Mouse (Mus musculus) stomach, postnatal 0 days (tissue): ENCODE results near the gene Llgl2. TPM values are rescaled to one million over a fixed set of nuclear protein-coding genes. Genes with fewer than 3 reads are reported as not detected.
"Not testable (repeated sequence)": the region's sequence is repeated elsewhere in the genome, so short reads cannot be mapped to it uniquely, and the experiment has no call there.

Source experiments
- ATAC-seq: fragments of 200-750 bp; cut with Nextera tagmentation; 2 replicates; pipeline ENCODE4 v1.8.0; 2017; ENCODE audit not compliant: low FRiP score, low TSS enrichment
- DNase-seq: peaks from one replicate; pipeline ENCODE4 v3.0.0-alpha.2; 2016; ENCODE audit warnings: low spot score
- H3K27ac ChIP-seq: fragments of 300-500 bp; sonication (generic); replicated peaks from 2 replicates; pipeline ENCODE4 v1.5.1; 2014; ENCODE audit warnings: mild to moderate bottlenecking, control low read depth
- H3K27me3 ChIP-seq: fragments of 300-500 bp; sonication (generic); 2 replicates; pipeline ENCODE4 v1.6.1; 2014; ENCODE audit warnings: low read length; ENCODE audit not compliant: control insufficient read depth, insufficient read depth
- H3K36me3 ChIP-seq: fragments of 300-500 bp; sonication (generic); 2 replicates; pipeline ENCODE4 v1.6.1; 2014; ENCODE audit warnings: low read length, mixed read lengths; ENCODE audit not compliant: control insufficient read depth, insufficient read depth
- H3K4me1 ChIP-seq: fragments of 300-500 bp; sonication (generic); replicated peaks from 2 replicates; pipeline ENCODE4 v1.6.1; 2014; ENCODE audit warnings: antibody characterized with exemption; ENCODE audit not compliant: control insufficient read depth, insufficient read depth
- H3K4me2 ChIP-seq: fragments of 300-500 bp; sonication (generic); replicated peaks from 2 replicates; pipeline ENCODE4 v1.6.1; 2014; ENCODE audit warnings: low read depth, mild to moderate bottlenecking, control low read depth, moderate library complexity
- H3K4me3 ChIP-seq: fragments of 300-500 bp; sonication (generic); 2 replicates; pipeline ENCODE4 v1.5.1; 2014; ENCODE audit warnings: low read depth, low read length, control low read depth
- H3K9ac ChIP-seq: fragments of 300-500 bp; sonication (generic); 2 replicates; pipeline ENCODE4 v1.6.1; 2014; ENCODE audit warnings: mild to moderate bottlenecking, low read length, control low read depth, mixed read lengths
- H3K9me3 ChIP-seq: fragments of 300-500 bp; sonication (generic); 2 replicates; pipeline ENCODE4 v1.6.1; 2016; ENCODE audit warnings: low read length; ENCODE audit not compliant: control insufficient read depth
- CTCF ChIP-seq: IDR thresholded peaks from 2 replicates; pipeline ENCODE4 v1.5.1; 2016; ENCODE audit warnings: antibody characterized with exemption, low read depth, mild to moderate bottlenecking, moderate library complexity
- EP300 ChIP-seq: optimal IDR thresholded peaks from 2 replicates; pipeline ENCODE3; 2016; ENCODE audit warnings: antibody characterized with exemption
- WGBS: fragments of 180-500 bp; shearing (Covaris S2); extraction: QIAGEN DNeasy Blood & Tissue Kit; methylation state at CpG from one replicate; pipeline ENCODE4 v1.1.7; 2014; 5-methylcytosine and 5-hydroxymethylcytosine counted together
- polyA plus RNA-seq: library from polyadenylated mRNA; unstranded; fragments of >200 nt; fragmentation: Nextera tagmentation; extraction: Ambion mirVana; gene quantifications from 2 replicates; pipeline ENCODE4 v1.2.1, GENCODE M21; 2015

Llgl2 gene
- polyA plus RNA-seq, 1 experiment from 2014 or later = 58.4 TPM

- 18% methylated on average over 6 of the region's 6 CpGs for WGBS
- Histone ChIP-seq H3K27ac (peak overlapping the region; percentile 88), H3K36me3 (peaks cover 2% of the 10 kb centered on the region; the same call in 1 of the 2 replicates), H3K9me3 (no peaks in the 10 kb centered on the region), H3K4me1 (peaks cover 2% of the 10 kb centered on the region; the same call in 1 of the 2 replicates), H3K9ac (peak overlapping the region; percentile 8; the same call in 1 of the 2 replicates), H3K4me3 (no peak overlapping the region), H3K4me2 (no peak overlapping the region), H3K27me3 (no peaks in the 10 kb centered on the region)
- no peak for TF ChIP-seq EP300
- DNase-seq = peak; percentile 86
- peak; percentile 60 for ATAC-seq
Measured at GRCm38 (mm10) chr11:115841961-115842550, 18.2 kb downstream of the Llgl2 start.

DNA sequence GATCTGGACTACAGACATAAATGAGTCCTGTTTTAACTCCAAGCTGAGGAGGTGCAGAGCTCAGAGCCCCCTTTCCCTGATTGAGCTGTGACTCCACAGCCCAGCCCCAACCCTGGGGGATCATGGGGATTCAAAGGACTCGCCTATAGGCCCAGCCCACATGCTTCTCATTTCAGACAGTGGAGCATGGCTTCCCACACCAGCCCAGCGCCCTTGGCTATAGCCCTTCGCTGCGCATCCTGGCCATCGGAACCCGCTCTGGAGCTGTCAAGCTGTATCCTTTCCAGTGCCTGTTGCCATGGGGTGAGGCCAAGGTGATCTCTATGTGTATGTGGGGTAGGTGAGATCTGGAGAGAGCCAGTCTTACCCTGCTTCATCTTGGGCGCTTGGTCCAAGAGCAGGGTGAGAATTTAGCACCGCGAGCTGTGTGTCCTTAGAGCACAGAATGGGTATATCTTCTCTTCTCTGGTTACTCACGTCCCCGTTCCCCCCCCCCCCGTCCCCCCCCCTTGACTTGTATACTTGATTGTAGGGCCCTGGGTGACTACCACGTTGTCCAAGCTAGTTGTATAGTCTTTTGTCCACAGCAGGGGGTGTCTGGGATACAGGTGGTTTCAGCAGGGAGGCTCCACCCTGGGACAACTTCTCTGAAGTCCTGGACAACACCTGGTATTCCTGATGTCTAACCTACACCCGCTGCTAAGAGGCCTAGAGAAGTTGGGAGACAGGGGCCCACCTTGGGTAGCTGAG lies 19.5 kb downstream of the Llgl2 start:
- H3K4me1 ChIP-seq = peaks cover 2% of the 10 kb centered on the region; the same call in 1 of the 2 replicates
- no peak for ATAC-seq
- WGBS = 81% methylated on average over 11 of the region's 14 CpGs
- no peak for DNase-seq
- H3K27ac ChIP-seq = peak overlapping the region; percentile 88
- H3K9me3 ChIP-seq = no peaks in the 10 kb centered on the region
- peaks cover 3% of the 10 kb centered on the region; the same call in 1 of the 2 replicates for H3K36me3 ChIP-seq
- no peak overlapping the region for H3K4me3 ChIP-seq
- H3K27me3 ChIP-seq = no peaks in the 10 kb centered on the region
- peak overlapping the region; percentile 23; the same call in 1 of the 2 replicates for H3K9ac ChIP-seq
- H3K4me2 ChIP-seq = no peak overlapping the region
- TF ChIP-seq CTCF (no peak), EP300 (no peak)

- peaks cover 3% of the 10 kb centered on the region; the same call in 1 of the 2 replicates for H3K36me3 ChIP-seq
- H3K27me3 ChIP-seq = no peaks in the 10 kb centered on the region
- DNase-seq = peak; percentile 91
- H3K4me1 ChIP-seq = peaks cover 2% of the 10 kb centered on the region; the same call in 1 of the 2 replicates
- 57% methylated on average over 5 of the region's 5 CpGs for WGBS
- no peak overlapping the region for H3K9ac ChIP-seq
- H3K9me3 ChIP-seq = no peaks in the 10 kb centered on the region
- peak; percentile 86 for ATAC-seq
- H3K27ac ChIP-seq = peak overlapping the region; percentile 88
- H3K4me3 ChIP-seq = no peak overlapping the region
- H3K4me2 ChIP-seq = no peak overlapping the region
- TF ChIP-seq CTCF (no peak), EP300 (no peak)
Measured at GRCm38 (mm10) chr11:115843891-115844239, 20.0 kb downstream of the Llgl2 start.

DNA sequence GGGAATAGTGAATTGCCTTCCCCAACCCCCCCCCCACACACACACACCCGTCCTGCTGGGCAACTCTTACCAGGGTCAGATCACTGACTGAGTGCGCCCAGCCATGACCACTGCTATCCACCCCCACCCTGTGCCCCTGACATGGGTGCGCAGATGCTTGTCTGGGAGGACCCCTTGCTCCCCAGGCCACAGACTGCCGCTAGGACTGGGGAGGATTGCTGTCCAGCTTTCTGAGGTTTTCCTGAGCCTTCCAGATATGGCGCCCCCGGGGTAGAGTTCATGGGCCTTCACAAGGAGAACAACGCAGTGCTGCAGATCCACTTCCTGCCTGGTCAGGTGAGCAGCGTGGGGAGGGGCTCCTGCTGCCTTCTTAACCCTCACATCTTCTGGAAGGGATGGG lies 20.4 kb downstream of the Llgl2 start:
- no peak overlapping the region for H3K9ac ChIP-seq
- 64% methylated on average over 8 of the region's 8 CpGs for WGBS
- peak; percentile 1; the same call in 1 of the 2 replicates for ATAC-seq

GRCm38 (mm10) chr11:115845819-115846218 lies 22.0 kb downstream of the Llgl2 start:
- peaks cover 12% of the 10 kb centered on the region for H3K36me3 ChIP-seq
- H3K9me3 ChIP-seq = no peaks in the 10 kb centered on the region
- WGBS = 98% methylated on average over 2 of the region's 2 CpGs
- H3K9ac ChIP-seq = no peak overlapping the region
- no peak for ATAC-seq
- TF ChIP-seq CTCF (peak; percentile 44), EP300 (no peak)
- no peak overlapping the region for H3K4me2 ChIP-seq
- no peak overlapping the region for H3K27ac ChIP-seq
- no peak for DNase-seq
- no peaks in the 10 kb centered on the region for H3K27me3 ChIP-seq
- H3K4me1 ChIP-seq = peaks cover 2% of the 10 kb centered on the region; the same call in 1 of the 2 replicates
- no peak overlapping the region for H3K4me3 ChIP-seq

More for the DNA sequence above, 20.4 kb downstream of the Llgl2 start:
- Histone ChIP-seq H3K36me3 (peaks cover 3% of the 10 kb centered on the region; the same call in 1 of the 2 replicates), H3K27ac (peak overlapping the region; percentile 86), H3K4me3 (no peak overlapping the region), H3K4me2 (no peak overlapping the region), H3K4me1 (peaks cover 2% of the 10 kb centered on the region; the same call in 1 of the 2 replicates), H3K9me3 (no peaks in the 10 kb centered on the region), H3K27me3 (no peaks in the 10 kb centered on the region)
- DNase-seq = peak; percentile 55
- TF ChIP-seq EP300 = no peak
- TF ChIP-seq CTCF = no peak

DNA sequence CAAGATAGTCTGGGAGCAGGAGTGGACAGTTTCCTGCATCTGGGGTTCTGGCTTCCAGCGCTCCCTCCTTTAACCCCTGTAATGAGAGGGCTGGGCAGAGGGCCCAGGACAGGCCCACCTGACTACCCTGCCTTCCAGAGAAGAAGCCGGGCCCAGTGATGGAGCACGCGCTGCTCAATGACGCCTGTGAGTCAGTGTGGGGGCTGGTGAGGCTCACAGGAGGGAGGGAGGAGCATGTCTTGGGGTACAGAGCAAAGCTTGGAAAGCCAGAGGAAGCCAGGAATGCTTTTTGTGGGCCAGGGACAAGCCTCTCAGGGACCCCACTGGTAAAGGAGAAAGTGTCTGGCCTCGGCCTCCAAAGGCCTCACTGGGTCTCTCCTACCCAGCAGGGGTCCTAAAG lies 30.8 kb downstream of the Llgl2 start:
- H3K36me3 ChIP-seq = peaks cover 15% of the 10 kb centered on the region
- 78% methylated on average over 6 of the region's 6 CpGs for WGBS
- TF ChIP-seq CTCF (no peak), EP300 (no peak)

DNA sequence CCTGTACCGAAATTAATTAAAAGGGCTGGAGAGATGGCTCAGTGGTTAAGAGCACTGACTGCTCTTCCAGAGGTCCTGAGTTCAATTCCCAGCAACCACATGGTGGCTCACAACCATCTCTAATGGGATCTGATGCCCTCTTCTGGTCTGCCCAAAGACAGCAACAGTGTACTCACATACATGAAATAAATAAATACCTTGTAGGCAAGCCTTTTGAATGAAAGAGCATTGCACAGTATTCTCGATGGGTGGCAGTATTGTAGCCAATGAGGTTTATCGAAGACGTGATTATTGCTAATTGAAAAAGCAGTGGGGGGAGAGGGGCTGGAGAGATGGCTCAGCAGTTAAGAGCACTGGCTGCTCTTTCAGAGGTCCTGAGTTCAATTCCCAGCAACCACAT lies 33.3 kb downstream of the Llgl2 start:
- not testable (repeated sequence) for H3K4me2 ChIP-seq, H3K27me3 ChIP-seq, H3K4me3 ChIP-seq, H3K27ac ChIP-seq, DNase-seq, ATAC-seq, H3K9me3 ChIP-seq, H3K36me3 ChIP-seq, H3K9ac ChIP-seq, H3K4me1 ChIP-seq
- WGBS = 90% methylated on average over 4 of the region's 4 CpGs

More for the DNA sequence above, 30.8 kb downstream of the Llgl2 start:
- H3K4me1 ChIP-seq = no peaks in the 10 kb centered on the region
- H3K9me3 ChIP-seq = no peaks in the 10 kb centered on the region
- DNase-seq (no peak), ATAC-seq (no peak)
- no peak overlapping the region for H3K4me2 ChIP-seq
- H3K9ac ChIP-seq = no peak overlapping the region
- peaks cover 5% of the 10 kb centered on the region; the same call in 1 of the 2 replicates for H3K27me3 ChIP-seq
- H3K27ac ChIP-seq = no peak overlapping the region
- no peak overlapping the region for H3K4me3 ChIP-seq
